Mouse (Mus musculus) hindbrain, embryonic 16.5 days (tissue): ENCODE data around the gene Katnbl1. TPM values are rescaled to one million over a fixed set of nuclear protein-coding genes. Genes with fewer than 3 reads are reported as not detected.
"Not testable (repeated sequence)": the region's sequence is repeated elsewhere in the genome, so short reads cannot be mapped to it uniquely, and the experiment has no call there.

Source experiments
- ATAC-seq: fragments of 200-750 bp; cut with Nextera tagmentation; 2 replicates; pipeline ENCODE4 v1.8.0; 2017; ENCODE audit warnings: moderate TSS enrichment, moderate library complexity
- H3K27ac ChIP-seq: fragments of 300-500 bp; sonication (generic); 2 replicates; pipeline ENCODE4 v1.5.1; 2014; ENCODE audit warnings: low read depth, mild to moderate bottlenecking, control low read depth, low read length, moderate library complexity
- H3K27me3 ChIP-seq: fragments of 300-500 bp; sonication (generic); replicated peaks from 2 replicates; pipeline ENCODE4 v1.6.1; 2014; ENCODE audit warnings: low read length; ENCODE audit not compliant: control insufficient read depth, insufficient read depth
- H3K36me3 ChIP-seq: fragments of 300-500 bp; sonication (generic); 2 replicates; pipeline ENCODE4 v1.6.1; 2014; ENCODE audit warnings: mild to moderate bottlenecking, low read length, moderate library complexity, mixed read lengths; ENCODE audit not compliant: control insufficient read depth, insufficient read depth
- H3K4me1 ChIP-seq: fragments of 300-500 bp; sonication (generic); 2 replicates; pipeline ENCODE4 v1.6.1; 2014; ENCODE audit warnings: low read depth, low read length; ENCODE audit not compliant: control insufficient read depth, insufficient read depth
- H3K4me2 ChIP-seq: fragments of 300-500 bp; sonication (generic); 2 replicates; pipeline ENCODE4 v1.6.1; 2014; ENCODE audit warnings: mild to moderate bottlenecking, low read length, control low read depth, moderate library complexity
- H3K4me3 ChIP-seq: fragments of 300-500 bp; sonication (generic); 2 replicates; pipeline ENCODE4 v1.5.1; 2014; ENCODE audit warnings: mild to moderate bottlenecking, low read length, control low read depth, moderate library complexity
- H3K9ac ChIP-seq: fragments of 300-500 bp; sonication (generic); 2 replicates; pipeline ENCODE4 v1.6.1; 2014; ENCODE audit warnings: low read depth, mild to moderate bottlenecking, control low read depth, low read length, moderate library complexity
- H3K9me3 ChIP-seq: fragments of 300-500 bp; sonication (generic); 2 replicates; pipeline ENCODE4 v1.6.1; 2014; ENCODE audit warnings: mild to moderate bottlenecking, low read length, moderate library complexity; ENCODE audit not compliant: control insufficient read depth
- WGBS: fragments of 180-500 bp; shearing (Covaris S2); extraction: QIAGEN DNeasy Blood & Tissue Kit; methylation state at CpG from one replicate; pipeline ENCODE4 v1.1.7; 2014; 5-methylcytosine and 5-hydroxymethylcytosine counted together
- polyA plus RNA-seq: library from polyadenylated mRNA; unstranded; fragments of >200 nt; fragmentation: Nextera tagmentation; extraction: Ambion mirVana; gene quantifications from 2 replicates; pipeline ENCODE4 v1.2.1, GENCODE M21; 2015

Gene Katnbl1
- polyA plus RNA-seq, 1 experiment from 2014 or later, result 29.7 TPM

GRCm38 (mm10) chr2:112390843-112391242 lies 11.8 kb downstream of the Katnbl1 start:
- ATAC-seq, result no peak
- Histone ChIP-seq H3K27me3 (no peaks in the 10 kb centered on the region), H3K4me1 (no peaks in the 10 kb centered on the region), H3K27ac (no peak overlapping the region), H3K4me2 (no peak overlapping the region), H3K36me3 (no peaks in the 10 kb centered on the region), H3K9ac (no peak overlapping the region), H3K4me3 (no peak overlapping the region), H3K9me3 (no peaks in the 10 kb centered on the region)
- WGBS, result 80% methylated on average over 5 of the region's 5 CpGs

DNA sequence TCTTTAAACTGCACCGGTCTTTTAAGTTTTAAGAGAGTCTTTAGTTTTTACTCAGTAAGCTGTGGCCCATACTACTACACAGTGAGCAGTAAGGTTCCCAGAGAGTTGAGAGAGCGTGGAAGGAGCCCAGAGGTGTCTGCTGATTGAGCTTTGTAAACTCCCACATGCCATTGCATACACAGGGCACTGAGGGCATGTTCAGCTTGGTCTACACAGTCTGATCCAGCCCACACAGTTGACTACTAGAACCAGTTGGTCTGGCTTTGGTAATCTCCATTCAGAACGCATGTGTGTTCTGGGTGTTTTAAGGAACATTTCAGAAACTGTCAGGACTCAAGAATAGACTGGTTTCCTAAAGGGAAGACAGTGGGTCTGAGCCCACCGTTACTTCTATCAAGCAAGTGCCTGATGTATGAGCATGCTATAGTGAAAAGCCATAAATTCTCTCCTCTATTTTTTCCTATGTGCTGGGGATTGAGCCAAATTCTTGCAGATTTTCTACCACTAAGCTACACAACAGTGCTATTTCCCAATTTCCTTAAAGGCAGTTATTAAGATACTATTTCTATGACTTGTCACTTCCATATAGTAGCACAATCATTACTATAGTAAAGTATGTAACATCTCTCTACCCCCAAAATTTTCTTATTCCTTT lies 12.5 kb downstream of the Katnbl1 start:
- ATAC-seq, result no peak
- Histone ChIP-seq H3K4me1 (no peaks in the 10 kb centered on the region), H3K9ac (no peak overlapping the region), H3K4me3 (no peak overlapping the region), H3K9me3 (no peaks in the 10 kb centered on the region), H3K4me2 (no peak overlapping the region), H3K36me3 (no peaks in the 10 kb centered on the region), H3K27me3 (no peaks in the 10 kb centered on the region), H3K27ac (no peak overlapping the region)
- 94% methylated on average over 4 of the region's 4 CpGs for WGBS

- Histone ChIP-seq H3K9ac (no peak overlapping the region), H3K9me3 (no peaks in the 10 kb centered on the region), H3K27ac (no peak overlapping the region), H3K27me3 (no peaks in the 10 kb centered on the region), H3K4me3 (no peak overlapping the region), H3K4me2 (no peak overlapping the region), H3K4me1 (no peaks in the 10 kb centered on the region), H3K36me3 (no peaks in the 10 kb centered on the region)
- WGBS, result 91% methylated on average over 1 of the region's 1 CpGs
- no peak for ATAC-seq
Measured at GRCm38 (mm10) chr2:112392689-112393088, 13.7 kb downstream of the Katnbl1 start.

DNA sequence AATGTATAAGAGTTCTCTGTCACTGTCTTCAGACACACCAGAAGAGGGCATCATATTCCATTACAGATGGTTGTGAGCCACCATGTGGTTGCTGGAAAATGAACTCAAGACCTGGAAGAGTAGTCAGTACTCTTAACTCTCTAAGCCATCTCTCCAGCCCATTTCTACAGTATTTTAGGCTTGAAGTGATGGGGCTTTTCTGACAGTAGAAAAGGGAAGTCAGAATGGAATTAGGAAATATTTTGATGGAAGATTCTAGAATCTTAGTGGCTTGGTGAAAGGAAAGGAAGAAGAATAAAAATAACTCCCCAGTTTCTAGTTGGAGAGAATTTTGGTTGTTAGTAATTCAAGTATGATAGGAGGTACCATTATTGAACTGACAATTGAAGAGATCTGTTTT lies 14.9 kb downstream of the Katnbl1 start:
- Histone ChIP-seq H3K9ac (no peak overlapping the region), H3K4me3 (no peak overlapping the region), H3K4me2 (no peak overlapping the region), H3K4me1 (no peaks in the 10 kb centered on the region), H3K27me3 (no peaks in the 10 kb centered on the region), H3K27ac (no peak overlapping the region), H3K9me3 (no peaks in the 10 kb centered on the region), H3K36me3 (no peaks in the 10 kb centered on the region)
- ATAC-seq, result no peak

- H3K27ac ChIP-seq, result no peak overlapping the region
- H3K4me1 ChIP-seq, result no peaks in the 10 kb centered on the region
- no peak for ATAC-seq
- no peaks in the 10 kb centered on the region for H3K9me3 ChIP-seq
- H3K27me3 ChIP-seq, result no peaks in the 10 kb centered on the region
- H3K36me3 ChIP-seq, result no peaks in the 10 kb centered on the region
- no peak overlapping the region for H3K4me3 ChIP-seq
- WGBS, result 63% methylated on average over 1 of the region's 1 CpGs
- H3K9ac ChIP-seq, result no peak overlapping the region
- no peak overlapping the region for H3K4me2 ChIP-seq
Measured at GRCm38 (mm10) chr2:112396649-112397048, 17.6 kb downstream of the Katnbl1 start.

DNA sequence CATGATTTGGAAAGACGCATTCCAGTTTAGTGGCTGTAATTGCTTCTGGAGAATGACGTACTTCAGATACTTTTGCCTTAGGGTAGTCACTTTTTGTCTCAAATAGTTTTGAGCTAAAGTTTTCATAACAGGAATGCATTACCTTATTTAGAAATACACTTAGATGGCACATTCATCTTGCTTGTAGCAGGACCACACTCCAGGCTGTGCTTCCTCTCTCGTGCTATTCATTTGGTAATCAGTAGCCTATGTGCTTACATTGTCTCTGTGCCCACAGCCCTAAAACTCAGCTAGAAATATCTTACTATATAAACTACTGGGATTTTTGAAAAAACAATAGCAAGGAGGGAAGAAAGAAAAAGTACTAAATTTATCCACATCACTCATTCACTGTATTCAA lies 28.0 kb downstream of the Katnbl1 start:
- Histone ChIP-seq H3K9ac (no peak overlapping the region), H3K36me3 (peaks cover 18% of the 10 kb centered on the region; the same call in 1 of the 2 replicates), H3K9me3 (no peaks in the 10 kb centered on the region), H3K27ac (no peak overlapping the region), H3K27me3 (no peaks in the 10 kb centered on the region), H3K4me2 (no peak overlapping the region), H3K4me1 (no peaks in the 10 kb centered on the region), H3K4me3 (no peak overlapping the region)
- ATAC-seq, result no peak
- 88% methylated on average over 3 of the region's 3 CpGs for WGBS

DNA sequence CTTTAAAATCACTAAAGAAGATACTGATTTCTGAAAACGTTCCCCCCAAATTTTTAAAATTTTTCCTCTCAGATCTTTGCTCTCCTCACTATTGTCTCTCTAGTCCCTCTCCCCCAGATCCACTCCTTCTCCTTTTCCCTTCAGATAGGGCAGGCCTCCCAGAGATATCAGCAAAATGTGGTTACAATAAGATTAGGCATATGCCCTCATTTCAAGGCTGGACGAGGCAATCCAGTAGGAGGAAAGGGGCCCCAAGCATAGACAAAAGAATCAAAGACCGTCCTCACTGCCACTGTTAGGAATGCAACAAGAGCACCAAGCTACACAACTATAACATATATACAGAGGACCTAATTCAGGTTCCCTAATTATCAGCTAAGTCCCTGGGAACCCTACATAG lies 46.3 kb downstream of the Katnbl1 start:
- H3K4me2 ChIP-seq, result no peak overlapping the region
- H3K27ac ChIP-seq, result no peak overlapping the region
- WGBS, result 77% methylated on average over 3 of the region's 3 CpGs
- H3K9ac ChIP-seq, result no peak overlapping the region
- H3K9me3 ChIP-seq, result no peaks in the 10 kb centered on the region
- no peaks in the 10 kb centered on the region for H3K4me1 ChIP-seq
- ATAC-seq, result no peak
- no peaks in the 10 kb centered on the region for H3K27me3 ChIP-seq
- H3K36me3 ChIP-seq, result no peaks in the 10 kb centered on the region
- H3K4me3 ChIP-seq, result no peak overlapping the region

DNA sequence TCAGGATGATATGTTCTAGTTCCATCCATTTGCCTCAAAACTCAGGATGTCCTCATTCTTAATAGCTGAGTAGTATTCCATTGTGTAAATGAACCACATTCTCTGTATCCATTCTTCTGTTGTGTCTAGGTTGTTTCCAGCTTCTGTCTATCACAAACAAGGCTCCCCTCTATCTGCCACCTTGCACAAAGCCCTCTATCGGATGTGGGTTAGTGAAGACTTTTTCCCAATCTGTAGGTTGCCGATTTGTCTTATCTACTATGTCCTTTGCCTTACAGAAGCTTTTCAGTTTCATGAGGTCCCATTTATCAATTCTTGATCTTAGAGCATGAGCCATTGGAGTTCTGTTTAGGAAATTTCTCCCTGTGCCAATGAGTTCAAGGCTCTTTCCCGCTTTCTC lies 49.5 kb downstream of the Katnbl1 start:
- not testable (repeated sequence) for H3K9ac ChIP-seq, H3K27ac ChIP-seq, H3K4me1 ChIP-seq, H3K4me2 ChIP-seq, H3K4me3 ChIP-seq, H3K9me3 ChIP-seq, H3K36me3 ChIP-seq, H3K27me3 ChIP-seq, ATAC-seq
- 91% methylated on average over 3 of the region's 3 CpGs for WGBS

GRCm38 (mm10) chr2:112429665-112430064 lies 50.7 kb downstream of the Katnbl1 start:
- WGBS, result 92% methylated on average over 4 of the region's 4 CpGs
- no peaks in the 10 kb centered on the region for H3K27me3 ChIP-seq
- H3K36me3 ChIP-seq, result no peaks in the 10 kb centered on the region
- H3K27ac ChIP-seq, result no peak overlapping the region
- ATAC-seq, result no peak
- no peaks in the 10 kb centered on the region for H3K4me1 ChIP-seq
- H3K9ac ChIP-seq, result no peak overlapping the region
- no peaks in the 10 kb centered on the region for H3K9me3 ChIP-seq
- H3K4me2 ChIP-seq, result no peak overlapping the region
- no peak overlapping the region for H3K4me3 ChIP-seq

- WGBS, result 81% methylated on average over 5 of the region's 5 CpGs
- no peaks in the 10 kb centered on the region for H3K36me3 ChIP-seq
Measured at GRCm38 (mm10) chr2:112430403-112430802, 51.4 kb downstream of the Katnbl1 start.

More at GRCm38 (mm10) chr2:112430403-112430802, 51.4 kb downstream of the Katnbl1 start:
- Histone ChIP-seq H3K4me3 (no peak overlapping the region), H3K27ac (no peak overlapping the region), H3K9ac (no peak overlapping the region), H3K27me3 (no peaks in the 10 kb centered on the region), H3K4me1 (no peaks in the 10 kb centered on the region), H3K9me3 (no peaks in the 10 kb centered on the region), H3K4me2 (no peak overlapping the region)
- ATAC-seq, result no peak
